ENCODE assay signal across 21 mouse cellular contexts in the genomic region with DNA sequence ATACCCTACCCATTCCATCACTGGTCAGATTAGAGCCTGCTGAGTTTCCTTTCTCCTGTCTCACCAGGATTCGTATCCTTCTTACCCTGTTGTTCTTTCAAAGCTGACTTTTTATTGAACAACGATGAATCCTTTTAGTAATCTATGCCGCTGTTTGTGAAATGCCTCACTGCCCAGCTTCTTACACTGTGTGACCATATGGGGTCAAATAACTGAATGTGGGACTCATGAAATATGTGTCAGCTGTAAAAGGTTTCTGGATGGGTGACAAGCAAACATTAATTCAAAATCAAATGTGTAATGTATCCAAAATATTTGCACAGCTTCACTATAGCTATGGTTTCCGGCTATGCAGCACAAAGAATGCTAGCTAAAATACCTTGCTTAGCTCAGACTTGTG. TPM values are rescaled to one million over a fixed set of nuclear protein-coding genes. Genes with fewer than 3 reads are reported as not detected.
A peak's percentile ranks its signal among the peaks of the same experiment; 100 is the strongest.
DNase-seq lines count a peak whose midpoint lies in the region; ATAC-seq and TF ChIP-seq lines count a peak whose summit lies in the region.
"Had no signal": no experiment of that assay in that cellular context is flagged by ENCODE, and none has a peak within 500 bp of the region (broad histone marks: within the 10 kb centered on the region; RNA-seq: fewer than 3 reads in every experiment).

No protein-coding gene starts in this region.

- H3K4me2 ChIP-seq in heart, embryonic 13.5 days, result peak overlapping the region; percentile 39
- H3K4me2 ChIP-seq in heart, postnatal 0 days (ENCODE audit: low read depth, low read length), result peak overlapping the region; percentile 8; the same call in 1 of the 2 replicates
- H3K4me2 ChIP-seq in kidney, embryonic 15.5 days, result no peak overlapping the region
- no peak overlapping the region for H3K4me2 ChIP-seq in kidney, embryonic 16.5 days (replicated peaks; ENCODE audit: low read depth, low read length)
- H3K4me2 ChIP-seq: embryonic facial prominence, embryonic 13.5 days; forebrain, embryonic 12.5 days; hindbrain, embryonic 12.5 days had no signal

- H3K36me3 ChIP-seq in heart, embryonic 13.5 days, result no peaks in the 10 kb centered on the region
- H3K36me3 ChIP-seq in heart, postnatal 0 days (replicated peaks; ENCODE audit: control insufficient read depth, insufficient read depth, low read length), result no peaks in the 10 kb centered on the region
- H3K36me3 ChIP-seq in kidney, embryonic 15.5 days, result no peaks in the 10 kb centered on the region
- H3K36me3 ChIP-seq in kidney, embryonic 16.5 days (ENCODE audit: insufficient read depth, low read length), result no peaks in the 10 kb centered on the region
- H3K36me3 ChIP-seq: embryonic facial prominence, embryonic 13.5 days; forebrain, embryonic 12.5 days; hindbrain, embryonic 12.5 days had no signal

- TF ChIP-seq CTCF in heart, postnatal 0 days (IDR thresholded peaks at IDR 0.05; ENCODE audit: low read depth), result no peak

- H3K4me1 ChIP-seq in heart, embryonic 13.5 days, result peaks cover 66% of the 10 kb centered on the region
- H3K4me1 ChIP-seq in heart, postnatal 0 days (ENCODE audit: control insufficient read depth, insufficient read depth), result peaks cover 33% of the 10 kb centered on the region
- H3K4me1 ChIP-seq in kidney, embryonic 15.5 days, result peaks cover 42% of the 10 kb centered on the region
- peaks cover 38% of the 10 kb centered on the region for H3K4me1 ChIP-seq in kidney, embryonic 16.5 days (ENCODE audit: insufficient read depth, low read length)

- TF ChIP-seq EP300 in heart, postnatal 0 days (IDR thresholded peaks at IDR 0.05; ENCODE audit: low read depth), result no peak

- H3K27me3 ChIP-seq in heart, embryonic 13.5 days (replicated peaks), result no peaks in the 10 kb centered on the region
- no peaks in the 10 kb centered on the region for H3K27me3 ChIP-seq in heart, postnatal 0 days (ENCODE audit: control insufficient read depth, insufficient read depth, low read length)
- no peaks in the 10 kb centered on the region for H3K27me3 ChIP-seq in kidney, embryonic 15.5 days
- H3K27me3 ChIP-seq in kidney, embryonic 16.5 days (ENCODE audit: insufficient read depth, low read length), result no peaks in the 10 kb centered on the region
- H3K27me3 ChIP-seq: embryonic facial prominence, embryonic 13.5 days; hindbrain, embryonic 12.5 days had no signal

- no peaks in the 10 kb centered on the region for H3K9me3 ChIP-seq in heart, embryonic 13.5 days
- no peaks in the 10 kb centered on the region for H3K9me3 ChIP-seq in heart, postnatal 0 days (replicated peaks; ENCODE audit: control insufficient read depth, low read length)
- no peaks in the 10 kb centered on the region for H3K9me3 ChIP-seq in kidney, embryonic 15.5 days (replicated peaks)
- H3K9me3 ChIP-seq in kidney, embryonic 16.5 days (ENCODE audit: low read length), result no peaks in the 10 kb centered on the region
- H3K9me3 ChIP-seq: embryonic facial prominence, embryonic 13.5 days; forebrain, embryonic 12.5 days; hindbrain, embryonic 12.5 days had no signal

- peak overlapping the region; percentile 59 for H3K27ac ChIP-seq in heart, embryonic 13.5 days (replicated peaks)
- peak overlapping the region; percentile 79 for H3K27ac ChIP-seq in heart, postnatal 0 days (ENCODE audit: low read depth)
- 0 out of 2 replicates have a peak overlapping the region, but pooled peaks have one; percentile 5 for H3K27ac ChIP-seq in kidney, embryonic 15.5 days
- no peak overlapping the region for H3K27ac ChIP-seq in kidney, embryonic 16.5 days (ENCODE audit: low read length)
- H3K27ac ChIP-seq: embryonic facial prominence, embryonic 13.5 days; forebrain, embryonic 12.5 days; hindbrain, embryonic 12.5 days had no signal

- no peak for ATAC-seq in heart, embryonic 13.5 days (ENCODE audit: extremely low read depth, insufficient number of reproducible peaks, low FRiP score, low TSS enrichment)
- ATAC-seq in heart, postnatal 0 days (ENCODE audit: insufficient read depth, low read depth), result no peak; the same call in 1 of the 2 replicates
- no peak for ATAC-seq in kidney, embryonic 15.5 days (replicated peaks; ENCODE audit: low FRiP score)
- no peak for ATAC-seq in kidney, embryonic 16.5 days (ENCODE audit: low FRiP score, low TSS enrichment)
- ATAC-seq: forebrain, embryonic 16.5 days; intestine, embryonic 16.5 days had no signal

- 72% methylated on average over 4 of the region's 4 CpGs for WGBS in heart, embryonic 13.5 days
- 57% methylated on average over 4 of the region's 4 CpGs for WGBS in heart, postnatal 0 days
- WGBS in kidney, embryonic 15.5 days, result 51% methylated on average over 4 of the region's 4 CpGs
- WGBS in kidney, embryonic 16.5 days, result 48% methylated on average over 4 of the region's 4 CpGs

- no peak overlapping the region for H3K9ac ChIP-seq in heart, embryonic 13.5 days
- no peak overlapping the region for H3K9ac ChIP-seq in heart, postnatal 0 days (replicated peaks; ENCODE audit: low read depth, low read length)
- no peak overlapping the region for H3K9ac ChIP-seq in kidney, embryonic 15.5 days
- no peak overlapping the region for H3K9ac ChIP-seq in kidney, embryonic 16.5 days (replicated peaks; ENCODE audit: low read length)
- H3K9ac ChIP-seq: embryonic facial prominence, embryonic 13.5 days; forebrain, embryonic 12.5 days; hindbrain, embryonic 12.5 days had no signal

- intact Hi-C loops in heart, postnatal 25 days (cut with DNase I), result no loop called here
- intact Hi-C loops in heart, postnatal 10 days (cut with DNase I), result no loop called here

- DNase-seq in heart, adult 11 months, result peak; percentile 14
- no peak for DNase-seq in heart, postnatal 4 days
- no peak for DNase-seq in heart, postnatal 25 days (ENCODE audit: low spot score)
- no peak for DNase-seq in heart, postnatal 0 days (ENCODE audit: low spot score)
- no peak for DNase-seq in heart, postnatal 10 days
- DNase-seq: adrenal gland, adult 2 months; adrenal gland, postnatal 25 days; cerebellum, adult 18-20 months; cerebellum, adult 9-11 months; cerebellum, postnatal 36 days; gastrocnemius, postnatal 10 days; kidney, adult 2 months; kidney, postnatal 10 days had no signal

- H3K4me3 ChIP-seq in heart, embryonic 13.5 days, result no peak overlapping the region
- H3K4me3 ChIP-seq in heart, postnatal 0 days (ENCODE audit: low read depth, low read length), result no peak overlapping the region
- H3K4me3 ChIP-seq in kidney, embryonic 15.5 days (replicated peaks), result no peak overlapping the region
- H3K4me3 ChIP-seq in kidney, embryonic 16.5 days (ENCODE audit: low read length), result no peak overlapping the region
- H3K4me3 ChIP-seq: embryonic facial prominence, embryonic 13.5 days; forebrain, embryonic 12.5 days; hindbrain, embryonic 12.5 days had no signal

RNA-seq across cellular contexts. Expression of a gene that starts 28.1 kb away (rescaled TPM):
- 10 to 100 TPM; 44.6 to 49.1 TPM for total RNA-seq in heart, postnatal 4 days (2021)
- polyA plus RNA-seq in heart, embryonic 13.5 days (2015; fragmentation: Nextera tagmentation; extraction: Ambion mirVana), result 9.9 and 10.8 TPM in 2 replicates
- total RNA-seq in heart, postnatal 25 days (2021), result 10 to 100 TPM; 26.0 to 28.9 TPM
- 49.7 and 61.2 TPM in 2 replicates for total RNA-seq in heart, postnatal 0 days (2014; rRNA removed; ENCODE audit: low replicate concordance)
- 10.2 and 10.9 TPM in 2 replicates for polyA plus RNA-seq in heart, postnatal 0 days (2015; fragmentation: Nextera tagmentation; extraction: Ambion mirVana)
- total RNA-seq in heart, postnatal 10 days (2021), result 10 to 100 TPM; 34.3 to 36.6 TPM
- 27.8 and 28.0 TPM in 2 replicates for polyA plus RNA-seq in kidney, embryonic 15.5 days (2015; fragmentation: Nextera tagmentation; extraction: Ambion mirVana)
- polyA plus RNA-seq in kidney, embryonic 16.5 days (2015; fragmentation: Nextera tagmentation; extraction: Ambion mirVana), result 23.9 and 25.6 TPM in 2 replicates

RNA-seq across cellular contexts. Expression of a gene that starts 54.9 kb away (rescaled TPM):
- 10 to 100 TPM; 55.2 to 57.5 TPM for total RNA-seq in heart, postnatal 4 days (2021)
- 35.5 and 35.7 TPM in 2 replicates for polyA plus RNA-seq in heart, embryonic 13.5 days (2015; fragmentation: Nextera tagmentation; extraction: Ambion mirVana)
- total RNA-seq in heart, postnatal 25 days (2021), result 10 to 100 TPM; 41.6 to 43.3 TPM
- total RNA-seq in heart, postnatal 0 days (2014; rRNA removed; ENCODE audit: low replicate concordance), result 28.1 and 32.3 TPM in 2 replicates
- polyA plus RNA-seq in heart, postnatal 0 days (2015; fragmentation: Nextera tagmentation; extraction: Ambion mirVana), result 27.8 and 28.2 TPM in 2 replicates
- total RNA-seq in heart, postnatal 10 days (2021), result 10 to 100 TPM; 55.1 to 56.9 TPM
- 69.3 and 76.4 TPM in 2 replicates for polyA plus RNA-seq in kidney, embryonic 15.5 days (2015; fragmentation: Nextera tagmentation; extraction: Ambion mirVana)
- 70.5 and 76.5 TPM in 2 replicates for polyA plus RNA-seq in kidney, embryonic 16.5 days (2015; fragmentation: Nextera tagmentation; extraction: Ambion mirVana)

Comparison
In these comparisons a context has a peak if more than half of its experiments do, and no peak if none do; other contexts are left out.
1. H3K4me2 ChIP-seq: peak in heart, embryonic 13.5 days (single experiment) and heart, postnatal 0 days (single experiment); none in kidney, embryonic 15.5 days (single experiment) and kidney, embryonic 16.5 days (single experiment).